Mouse (Mus musculus): ENCODE measurements around the gene Trpv4. TPM values are rescaled to one million over a fixed set of nuclear protein-coding genes. Genes with fewer than 3 reads are reported as not detected.

Gene Trpv4
- polyA plus RNA-seq, 1 experiment from 2014 or later: 0.55 TPM

GRCm38 (mm10) chr5:114657426-114657825, 795 bp downstream of the Trpv4 start:
- Histone ChIP-seq H3K9ac (ENCODE audit: low read length) (no peak overlapping the region), H3K4me3 (ENCODE audit: low read depth, low read length) (no peak overlapping the region), H3K9me3 (replicated peaks; ENCODE audit: control insufficient read depth, low read length) (no peaks in the 10 kb centered on the region), H3K36me3 (ENCODE audit: control insufficient read depth, insufficient read depth, low read length) (no peaks in the 10 kb centered on the region), H3K4me1 (ENCODE audit: control insufficient read depth, insufficient read depth, low read length) (peaks cover 5% of the 10 kb centered on the region; the same call in 1 of the 2 replicates), H3K4me2 (ENCODE audit: low read length) (no peak overlapping the region), H3K27me3 (replicated peaks; ENCODE audit: control insufficient read depth, insufficient read depth, low read length) (peaks cover 39% of the 10 kb centered on the region), H3K27ac (ENCODE audit: low read depth, low read length) (no peak overlapping the region)
- ATAC-seq (no peak), DNase-seq (ENCODE audit: low spot score) (no peak)
- WGBS: 20% methylated on average over 10 of the region's 10 CpGs

- H3K9ac ChIP-seq (ENCODE audit: low read length): no peak overlapping the region
- no peak for DNase-seq (ENCODE audit: low spot score)
- H3K4me2 ChIP-seq (ENCODE audit: low read length): no peak overlapping the region
- H3K36me3 ChIP-seq (ENCODE audit: control insufficient read depth, insufficient read depth, low read length): no peaks in the 10 kb centered on the region
- WGBS: 78% methylated on average over 7 of the region's 7 CpGs
- H3K4me1 ChIP-seq (ENCODE audit: control insufficient read depth, insufficient read depth, low read length): peaks cover 5% of the 10 kb centered on the region; the same call in 1 of the 2 replicates
- no peaks in the 10 kb centered on the region for H3K9me3 ChIP-seq (replicated peaks; ENCODE audit: control insufficient read depth, low read length)
- no peak overlapping the region for H3K4me3 ChIP-seq (ENCODE audit: low read depth, low read length)
- ATAC-seq: no peak
- H3K27me3 ChIP-seq (replicated peaks; ENCODE audit: control insufficient read depth, insufficient read depth, low read length): peaks cover 39% of the 10 kb centered on the region
- no peak overlapping the region for H3K27ac ChIP-seq (ENCODE audit: low read depth, low read length)
Observed at GRCm38 (mm10) chr5:114656305-114656704, 1.9 kb downstream of the Trpv4 start.

- H3K36me3 ChIP-seq (ENCODE audit: control insufficient read depth, insufficient read depth, low read length): no peaks in the 10 kb centered on the region
- H3K9ac ChIP-seq (ENCODE audit: low read length): no peak overlapping the region
- WGBS: 90% methylated on average over 5 of the region's 5 CpGs
- H3K4me3 ChIP-seq (ENCODE audit: low read depth, low read length): no peak overlapping the region
- no peaks in the 10 kb centered on the region for H3K9me3 ChIP-seq (replicated peaks; ENCODE audit: control insufficient read depth, low read length)
- no peak overlapping the region for H3K4me2 ChIP-seq (ENCODE audit: low read length)
- peaks cover 39% of the 10 kb centered on the region for H3K27me3 ChIP-seq (replicated peaks; ENCODE audit: control insufficient read depth, insufficient read depth, low read length)
- H3K4me1 ChIP-seq (ENCODE audit: control insufficient read depth, insufficient read depth, low read length): peaks cover 5% of the 10 kb centered on the region; the same call in 1 of the 2 replicates
- no peak overlapping the region for H3K27ac ChIP-seq (ENCODE audit: low read depth, low read length)
- ATAC-seq (no peak), DNase-seq (ENCODE audit: low spot score) (no peak)
Observed at GRCm38 (mm10) chr5:114655721-114656120, 2.5 kb downstream of the Trpv4 start.

GRCm38 (mm10) chr5:114653656-114654437, 4.4 kb downstream of the Trpv4 start:
- Histone ChIP-seq H3K27me3 (replicated peaks; ENCODE audit: control insufficient read depth, insufficient read depth, low read length) (peaks cover 32% of the 10 kb centered on the region), H3K36me3 (ENCODE audit: control insufficient read depth, insufficient read depth, low read length) (no peaks in the 10 kb centered on the region), H3K9ac (ENCODE audit: low read length) (no peak overlapping the region), H3K27ac (ENCODE audit: low read depth, low read length) (no peak overlapping the region), H3K4me1 (ENCODE audit: control insufficient read depth, insufficient read depth, low read length) (peaks cover 5% of the 10 kb centered on the region; the same call in 1 of the 2 replicates), H3K4me3 (ENCODE audit: low read depth, low read length) (no peak overlapping the region), H3K9me3 (replicated peaks; ENCODE audit: control insufficient read depth, low read length) (no peaks in the 10 kb centered on the region), H3K4me2 (ENCODE audit: low read length) (no peak overlapping the region)
- no peak for ATAC-seq
- WGBS: 78% methylated on average over 11 of the region's 15 CpGs
- no peak for DNase-seq (ENCODE audit: low spot score)

GRCm38 (mm10) chr5:114651449-114651848, 6.8 kb downstream of the Trpv4 start:
- peaks cover 6% of the 10 kb centered on the region; the same call in 1 of the 2 replicates for H3K4me1 ChIP-seq (ENCODE audit: control insufficient read depth, insufficient read depth, low read length)
- no peak overlapping the region for H3K4me2 ChIP-seq (ENCODE audit: low read length)
- WGBS: 28% methylated on average over 3 of the region's 3 CpGs
- no peak overlapping the region for H3K4me3 ChIP-seq (ENCODE audit: low read depth, low read length)
- H3K27me3 ChIP-seq (replicated peaks; ENCODE audit: control insufficient read depth, insufficient read depth, low read length): 0 out of 2 replicates have a peak, but pooled peaks cover 14% of the 10 kb centered on the region
- no peak overlapping the region for H3K9ac ChIP-seq (ENCODE audit: low read length)
- no peaks in the 10 kb centered on the region for H3K36me3 ChIP-seq (ENCODE audit: control insufficient read depth, insufficient read depth, low read length)
- H3K27ac ChIP-seq (ENCODE audit: low read depth, low read length): no peak overlapping the region
- DNase-seq (ENCODE audit: low spot score) (no peak), ATAC-seq (no peak)
- H3K9me3 ChIP-seq (replicated peaks; ENCODE audit: control insufficient read depth, low read length): no peaks in the 10 kb centered on the region

GRCm38 (mm10) chr5:114651002-114651401, 7.2 kb downstream of the Trpv4 start:
- 41% methylated on average over 14 of the region's 14 CpGs for WGBS
- 0 out of 2 replicates have a peak, but pooled peaks cover 9% of the 10 kb centered on the region for H3K27me3 ChIP-seq (replicated peaks; ENCODE audit: control insufficient read depth, insufficient read depth, low read length)
- no peaks in the 10 kb centered on the region for H3K36me3 ChIP-seq (ENCODE audit: control insufficient read depth, insufficient read depth, low read length)
- no peak overlapping the region for H3K9ac ChIP-seq (ENCODE audit: low read length)
- H3K4me3 ChIP-seq (ENCODE audit: low read depth, low read length): no peak overlapping the region
- no peaks in the 10 kb centered on the region for H3K9me3 ChIP-seq (replicated peaks; ENCODE audit: control insufficient read depth, low read length)
- ATAC-seq: no peak
- H3K4me1 ChIP-seq (ENCODE audit: control insufficient read depth, insufficient read depth, low read length): peaks cover 6% of the 10 kb centered on the region; the same call in 1 of the 2 replicates
- no peak overlapping the region for H3K27ac ChIP-seq (ENCODE audit: low read depth, low read length)
- H3K4me2 ChIP-seq (ENCODE audit: low read length): no peak overlapping the region
- no peak for DNase-seq (ENCODE audit: low spot score)

GRCm38 (mm10) chr5:114648728-114649311, 9.4 kb downstream of the Trpv4 start:
- H3K9ac ChIP-seq (ENCODE audit: low read length): no peak overlapping the region
- no peaks in the 10 kb centered on the region for H3K36me3 ChIP-seq (ENCODE audit: control insufficient read depth, insufficient read depth, low read length)
- H3K27me3 ChIP-seq (replicated peaks; ENCODE audit: control insufficient read depth, insufficient read depth, low read length): 0 out of 2 replicates have a peak, but pooled peaks cover 6% of the 10 kb centered on the region
- ATAC-seq: no peak
- no peak overlapping the region for H3K4me3 ChIP-seq (ENCODE audit: low read depth, low read length)
- no peak overlapping the region for H3K4me2 ChIP-seq (ENCODE audit: low read length)
- H3K4me1 ChIP-seq (ENCODE audit: control insufficient read depth, insufficient read depth, low read length): peaks cover 6% of the 10 kb centered on the region; the same call in 1 of the 2 replicates
- WGBS: 57% methylated on average over 11 of the region's 11 CpGs
- H3K9me3 ChIP-seq (replicated peaks; ENCODE audit: control insufficient read depth, low read length): no peaks in the 10 kb centered on the region
- no peak for DNase-seq (ENCODE audit: low spot score)
- no peak overlapping the region for H3K27ac ChIP-seq (ENCODE audit: low read depth, low read length)

GRCm38 (mm10) chr5:114647211-114647974, 10.8 kb downstream of the Trpv4 start:
- H3K36me3 ChIP-seq (ENCODE audit: control insufficient read depth, insufficient read depth, low read length): no peaks in the 10 kb centered on the region
- DNase-seq (ENCODE audit: low spot score): peak; percentile 71
- peak overlapping the region; percentile 52 for H3K9ac ChIP-seq (ENCODE audit: low read length)
- peak overlapping the region; percentile 19; the same call in 1 of the 2 replicates for H3K4me3 ChIP-seq (ENCODE audit: low read depth, low read length)
- H3K4me2 ChIP-seq (ENCODE audit: low read length): peak overlapping the region; percentile 55
- H3K9me3 ChIP-seq (replicated peaks; ENCODE audit: control insufficient read depth, low read length): no peaks in the 10 kb centered on the region
- peak; percentile 72 for ATAC-seq
- H3K27ac ChIP-seq (ENCODE audit: low read depth, low read length): no peak overlapping the region
- 0 out of 2 replicates have a peak, but pooled peaks cover 6% of the 10 kb centered on the region for H3K27me3 ChIP-seq (replicated peaks; ENCODE audit: control insufficient read depth, insufficient read depth, low read length)
- H3K4me1 ChIP-seq (ENCODE audit: control insufficient read depth, insufficient read depth, low read length): peaks cover 6% of the 10 kb centered on the region; the same call in 1 of the 2 replicates
- under 1% methylated on average over 27 of the region's 27 CpGs for WGBS

Data from forebrain, embryonic 14.5 days (tissue).